Mouse (Mus musculus) heart, embryonic 12.5 days (tissue): ENCODE measurements at regions not wholly inside any gene's neighbourhood (a gene's known extent, or its start where the extent isn't known, plus 50 kb on each side); places are given as distances from the start of the nearest gene placed in this dataset.

Experiments
- ATAC-seq: fragments of 200-750 bp; cut with Nextera tagmentation; 2 replicates; pipeline ENCODE4 v1.8.0; 2017; ENCODE audit warnings: moderate TSS enrichment, moderate library complexity; ENCODE audit not compliant: insufficient number of reproducible peaks, low FRiP score
- H3K27ac ChIP-seq: fragments of 300-500 bp; sonication (generic); 2 replicates; pipeline ENCODE4 v1.5.1; 2016; ENCODE audit warnings: mild to moderate bottlenecking, moderate library complexity; ENCODE audit not compliant: poor library complexity, severe bottlenecking
- H3K27me3 ChIP-seq: fragments of 300-500 bp; sonication (generic); replicated peaks from 2 replicates; pipeline ENCODE4 v1.6.1; 2016; ENCODE audit warnings: mild to moderate bottlenecking, moderate library complexity
- H3K36me3 ChIP-seq: fragments of 300-500 bp; sonication (generic); 2 replicates; pipeline ENCODE4 v1.6.1; 2016; ENCODE audit warnings: mild to moderate bottlenecking, moderate library complexity
- H3K4me1 ChIP-seq: fragments of 300-500 bp; sonication (generic); replicated peaks from 2 replicates; pipeline ENCODE4 v1.6.1; 2016; ENCODE audit warnings: mild to moderate bottlenecking
- H3K4me2 ChIP-seq: fragments of 300-500 bp; sonication (generic); 2 replicates; pipeline ENCODE4 v1.6.1; 2016; ENCODE audit warnings: mild to moderate bottlenecking, moderate library complexity
- H3K4me3 ChIP-seq: fragments of 300-500 bp; sonication (generic); 2 replicates; pipeline ENCODE4 v1.5.1; 2016; ENCODE audit warnings: mild to moderate bottlenecking
- H3K9ac ChIP-seq: fragments of 300-500 bp; sonication (generic); 2 replicates; pipeline ENCODE4 v1.6.1; 2016; ENCODE audit warnings: mild to moderate bottlenecking, moderate library complexity
- H3K9me3 ChIP-seq: fragments of 300-500 bp; sonication (generic); replicated peaks from 2 replicates; pipeline ENCODE4 v1.6.1; 2016; ENCODE audit warnings: mild to moderate bottlenecking, moderate library complexity
- WGBS: fragments of 180-500 bp; shearing (Covaris S2); methylation state at CpG from one replicate; pipeline ENCODE4 v1.1.7; 2016; 5-methylcytosine and 5-hydroxymethylcytosine counted together

DNA sequence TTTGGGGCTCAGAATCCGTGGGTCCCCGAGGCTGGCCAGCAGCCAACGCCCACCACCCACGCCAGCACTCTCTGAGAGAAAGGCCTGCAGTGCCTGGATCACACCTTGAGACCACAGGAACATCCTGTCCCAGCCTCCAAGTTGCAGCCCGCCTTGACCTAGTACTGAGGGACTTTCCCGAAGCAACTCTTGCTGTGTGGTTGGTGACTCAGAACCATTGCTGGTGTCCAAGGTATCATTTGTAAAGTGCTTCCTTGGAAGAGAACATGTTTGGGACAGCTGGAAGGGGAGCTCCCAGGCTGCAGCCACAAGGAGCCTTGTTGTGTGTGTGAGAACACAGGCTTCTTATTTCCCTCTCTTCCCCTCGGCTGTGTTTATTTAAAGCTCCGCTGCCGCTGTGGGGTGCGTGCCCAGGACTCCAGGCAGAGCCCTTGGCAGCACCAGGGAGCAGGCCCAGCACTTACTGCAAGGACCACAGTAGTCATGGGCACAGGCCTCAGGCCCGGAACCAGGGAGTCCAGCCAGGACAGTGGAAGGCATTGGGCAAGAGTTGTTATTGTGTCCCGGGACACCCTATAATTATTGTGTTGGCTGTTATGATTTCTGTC lies 2153.8 kb upstream of the Gm7489 start:
- Histone ChIP-seq H3K4me2 (no peak overlapping the region), H3K27ac (no peak overlapping the region), H3K36me3 (no peaks in the 10 kb centered on the region), H3K4me1 (peaks cover 7% of the 10 kb centered on the region; the same call in 1 of the 2 replicates), H3K27me3 (no peaks in the 10 kb centered on the region), H3K9me3 (no peaks in the 10 kb centered on the region), H3K4me3 (no peak overlapping the region), H3K9ac (no peak overlapping the region)
- no peak for ATAC-seq
- 55% methylated on average over 12 of the region's 12 CpGs for WGBS

DNA sequence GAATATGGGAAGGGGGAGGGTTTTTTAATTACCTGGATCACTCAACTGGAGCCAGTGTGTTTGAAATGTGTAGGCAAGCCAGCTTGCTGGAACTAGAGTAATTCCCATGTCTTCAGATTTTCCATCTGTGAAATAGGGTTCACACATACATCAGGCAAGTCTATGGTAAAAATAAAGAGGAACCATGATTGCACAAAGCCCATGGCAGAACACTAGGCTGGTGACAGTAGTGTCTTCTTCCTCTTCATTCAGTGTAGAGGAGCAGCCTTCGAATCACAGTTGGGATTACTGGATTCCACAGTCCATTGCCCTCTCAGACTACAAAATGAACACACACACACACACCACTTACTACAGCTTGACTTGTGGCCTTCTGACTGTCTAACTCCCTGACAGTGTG lies 2150.5 kb upstream of the Gm7489 start:
- H3K9me3 ChIP-seq, result no peaks in the 10 kb centered on the region
- H3K27me3 ChIP-seq, result no peaks in the 10 kb centered on the region
- H3K4me2 ChIP-seq, result no peak overlapping the region
- 80% methylated on average over 1 of the region's 1 CpGs for WGBS
- no peaks in the 10 kb centered on the region for H3K36me3 ChIP-seq
- no peak overlapping the region for H3K4me3 ChIP-seq
- H3K4me1 ChIP-seq, result peaks cover 7% of the 10 kb centered on the region; the same call in 1 of the 2 replicates
- no peak overlapping the region for H3K27ac ChIP-seq
- ATAC-seq, result no peak
- no peak overlapping the region for H3K9ac ChIP-seq
